Mouse (Mus musculus) liver, postnatal 0 days (tissue): ENCODE results near the gene Tmem121.

ENCODE experiments used
- CTCF ChIP-seq: sonication (generic); IDR thresholded peaks from 2 replicates; pipeline ENCODE4 v1.5.1; 2016; ENCODE audit warnings: antibody characterized with exemption, low read depth
- EP300 ChIP-seq: IDR thresholded peaks from 2 replicates; pipeline ENCODE4 v1.6.1; 2016; ENCODE audit warnings: antibody characterized with exemption, low read depth, mild to moderate bottlenecking

DNA sequence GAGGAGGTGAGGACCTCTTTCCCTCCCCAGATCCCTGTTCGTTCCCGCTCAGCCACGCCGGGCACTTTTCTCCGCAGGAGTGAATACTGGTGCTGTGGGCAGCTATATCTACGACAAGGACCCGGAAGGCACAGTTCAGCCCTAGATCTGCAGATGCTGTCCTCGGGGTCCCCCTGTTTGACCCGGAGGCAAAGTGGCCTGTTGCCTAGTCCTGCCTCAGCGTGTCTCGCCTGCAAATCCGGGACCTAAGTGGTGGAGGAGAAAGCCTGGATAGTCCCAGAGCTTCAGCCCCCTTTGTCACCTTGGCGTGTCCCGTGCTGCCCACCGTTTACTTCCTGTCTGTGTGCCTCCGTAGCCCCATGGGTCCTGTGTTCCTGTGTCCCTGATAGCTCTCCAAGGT lies 40.8 kb upstream of the Tmem121 start:
- TF ChIP-seq CTCF: no peak
- no peak for TF ChIP-seq EP300
